Mouse (Mus musculus): ENCODE measurements around the gene Sirt4.

DNA sequence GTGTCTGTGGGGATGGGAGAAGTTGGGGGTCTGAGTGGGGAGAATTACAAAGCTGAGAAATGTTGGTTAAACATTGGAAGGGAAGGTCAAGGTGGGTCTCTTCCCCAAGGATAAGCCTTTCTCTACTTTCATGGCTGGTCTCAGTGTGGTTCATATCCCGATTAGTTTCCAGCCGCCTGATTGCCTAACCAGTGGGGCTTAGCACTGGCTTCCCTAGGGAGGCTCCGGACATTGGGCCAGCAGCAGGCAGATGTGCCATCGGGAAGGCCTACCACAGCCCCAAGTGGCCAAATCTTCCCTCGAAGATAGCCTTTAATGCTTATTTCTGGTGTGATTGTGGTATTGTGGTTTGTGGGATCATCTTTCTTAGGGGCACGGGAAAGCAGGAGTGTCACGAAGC is 27.9 kb upstream of the Sirt4 start:
- no peak for TF ChIP-seq CTCF (IDR thresholded peaks at IDR 0.05; ENCODE audit: low read depth)
- no peak for TF ChIP-seq EP300 (IDR thresholded peaks at IDR 0.05; ENCODE audit: low read depth)
